Mouse (Mus musculus) heart, postnatal 0 days (tissue): ENCODE results near the gene D630039A03Rik.

Source experiments
- CTCF ChIP-seq: IDR thresholded peaks from 2 replicates; pipeline ENCODE4 v1.5.1; 2016; ENCODE audit warnings: antibody characterized with exemption, control low read depth, low read depth
- EP300 ChIP-seq: IDR thresholded peaks from 2 replicates; pipeline ENCODE4 v1.6.1; 2016; ENCODE audit warnings: antibody characterized with exemption, low read depth

DNA sequence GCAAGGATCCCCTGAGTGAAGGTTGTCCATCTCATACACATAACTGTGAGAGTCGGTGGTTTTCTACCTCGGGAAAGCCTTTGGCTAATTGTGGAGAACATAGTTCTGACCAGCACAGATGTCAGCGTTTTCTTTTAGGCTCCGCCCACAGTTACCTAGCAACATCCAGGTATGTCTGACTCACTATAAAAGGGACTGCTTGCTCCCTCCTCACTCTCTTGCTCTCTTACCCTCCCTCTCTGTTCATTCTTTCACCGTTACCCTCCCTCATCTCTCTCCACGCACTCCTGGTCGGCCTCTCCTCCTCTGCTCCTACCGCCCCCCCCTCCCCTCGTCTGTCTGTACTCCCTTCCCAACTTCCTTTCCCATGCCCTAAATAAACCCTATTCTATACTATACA lies 11.5 kb downstream of the D630039A03Rik start:
- TF ChIP-seq EP300 (no peak), CTCF (no peak)
